Mouse (Mus musculus): Measurements from ENCODE around the gene Zfp809. TPM values are rescaled to one million over a fixed set of nuclear protein-coding genes. Genes with fewer than 3 reads are reported as not detected.

Zfp809 gene
- polyA plus RNA-seq, 1 experiment from 2014 or later: 33.5 TPM

DNA sequence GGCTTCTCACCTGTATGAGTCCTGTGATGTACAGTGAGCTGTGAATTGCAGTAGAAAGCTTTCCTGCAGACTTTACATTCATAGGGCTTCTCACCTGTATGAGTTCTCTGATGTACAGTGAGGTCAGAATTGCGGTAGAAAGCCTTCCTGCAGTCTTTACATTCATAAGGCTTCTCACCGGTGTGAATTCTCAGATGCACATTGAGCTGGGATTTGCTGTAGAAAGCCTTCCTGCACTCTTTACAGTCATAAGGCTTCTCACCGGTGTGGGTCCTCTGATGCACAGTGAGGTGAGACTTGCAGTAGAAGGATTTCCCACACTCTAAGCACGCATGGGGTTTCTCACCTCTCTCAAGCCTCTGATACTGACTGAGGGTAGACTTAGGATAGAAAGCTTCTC, 53.2 kb downstream of the Zfp809 start:
- no peaks in the 10 kb centered on the region for H3K4me1 ChIP-seq
- H3K36me3 ChIP-seq: peaks cover 67% of the 10 kb centered on the region
- no peak for ATAC-seq (ENCODE audit: insufficient read depth, low FRiP score, low read depth)
- WGBS: 95% methylated on average over 4 of the region's 4 CpGs
- peaks cover 23% of the 10 kb centered on the region for H3K9me3 ChIP-seq
- no peak overlapping the region for H3K4me3 ChIP-seq (replicated peaks)
- H3K27ac ChIP-seq: no peak overlapping the region
- no peak overlapping the region for H3K9ac ChIP-seq
- H3K4me2 ChIP-seq: no peak overlapping the region
- H3K27me3 ChIP-seq (replicated peaks): no peaks in the 10 kb centered on the region

Other genes starting within 250 kb of the Zfp809 start
- gene Rgl3, start 236.3 kb upstream of the Zfp809 start, polyA plus RNA-seq (2015; fragmentation: Nextera tagmentation; extraction: Ambion mirVana): 5.0 TPM in 2 replicates
- gene Ccdc151, start 223.1 kb upstream of the Zfp809 start, polyA plus RNA-seq (2015; fragmentation: Nextera tagmentation; extraction: Ambion mirVana): 0.32 and 0.45 TPM in 2 replicates
- gene Prkcsh, start 222.9 kb upstream of the Zfp809 start, polyA plus RNA-seq (2015; fragmentation: Nextera tagmentation; extraction: Ambion mirVana): 105 and 113 TPM in 2 replicates
- gene Elavl3, start 173.7 kb upstream of the Zfp809 start, polyA plus RNA-seq (2015; fragmentation: Nextera tagmentation; extraction: Ambion mirVana): 2.8 TPM in 2 replicates
- not detected in 2 replicates for gene Gm49318, start 154.5 kb upstream of the Zfp809 start, polyA plus RNA-seq (2015; fragmentation: Nextera tagmentation; extraction: Ambion mirVana)
- gene Zfp653, start 154.3 kb upstream of the Zfp809 start, polyA plus RNA-seq (2015; fragmentation: Nextera tagmentation; extraction: Ambion mirVana): 12.6 and 14.1 TPM in 2 replicates
- gene Ecsit, start 140.3 kb upstream of the Zfp809 start, polyA plus RNA-seq (2015; fragmentation: Nextera tagmentation; extraction: Ambion mirVana): 40.4 and 42.8 TPM in 2 replicates
- gene Cnn1, start 126.5 kb upstream of the Zfp809 start, polyA plus RNA-seq (2015; fragmentation: Nextera tagmentation; extraction: Ambion mirVana): 403 and 444 TPM in 2 replicates
- gene Elof1, start 108.5 kb upstream of the Zfp809 start, polyA plus RNA-seq (2015; fragmentation: Nextera tagmentation; extraction: Ambion mirVana): 163 and 165 TPM in 2 replicates
- gene Acp5, start 90.0 kb upstream of the Zfp809 start, polyA plus RNA-seq (2015; fragmentation: Nextera tagmentation; extraction: Ambion mirVana): 29.4 and 38.3 TPM in 2 replicates
- 88.6 and 97.2 TPM in 2 replicates for gene Pigyl, start 68.9 kb upstream of the Zfp809 start, polyA plus RNA-seq (2015; fragmentation: Nextera tagmentation; extraction: Ambion mirVana)
- 1.7 and 1.9 TPM in 2 replicates for gene Zfp872, start 37.6 kb upstream of the Zfp809 start, polyA plus RNA-seq (2015; fragmentation: Nextera tagmentation; extraction: Ambion mirVana)
- 3.9 and 4.4 TPM in 2 replicates for gene Zfp599, start 34.2 kb downstream of the Zfp809 start, polyA plus RNA-seq (2015; fragmentation: Nextera tagmentation; extraction: Ambion mirVana)
- 15.7 and 20.1 TPM in 2 replicates for gene Zfp810, start 81.9 kb downstream of the Zfp809 start, polyA plus RNA-seq (2015; fragmentation: Nextera tagmentation; extraction: Ambion mirVana)
- gene Anln, start 163.5 kb downstream of the Zfp809 start, polyA plus RNA-seq (2015; fragmentation: Nextera tagmentation; extraction: Ambion mirVana): 47.9 and 49.8 TPM in 2 replicates
- 4.0 and 5.6 TPM in 2 replicates for gene 9530077C05Rik, start 185.8 kb downstream of the Zfp809 start, polyA plus RNA-seq (2015; fragmentation: Nextera tagmentation; extraction: Ambion mirVana)
- not detected in 2 replicates for gene Gm17545, start 228.6 kb downstream of the Zfp809 start, polyA plus RNA-seq (2015; fragmentation: Nextera tagmentation; extraction: Ambion mirVana)
- 79.5 and 81.0 TPM in 2 replicates for gene Rp9, start 244.0 kb downstream of the Zfp809 start, polyA plus RNA-seq (2015; fragmentation: Nextera tagmentation; extraction: Ambion mirVana)